Mouse (Mus musculus) 416B (cell line): ENCODE measurements around the gene Dhx57.

Experiments used
- DNase-seq: peaks from one replicate; pipeline ENCODE4 v3.0.0; 2011; ENCODE audit warnings: low read depth

The Dhx57 gene

GRCm38 (mm10) chr17:80193075-80193474 lies 97.2 kb downstream of the Dhx57 start:
- DNase-seq, result peak; percentile 39
